Mouse (Mus musculus) cortical plate, adult 2 months (tissue): ENCODE data around the gene Mgat4d. TPM values are rescaled to one million over a fixed set of nuclear protein-coding genes. Genes with fewer than 3 reads are reported as not detected.
"Not testable (repeated sequence)": the region's sequence is repeated elsewhere in the genome, so short reads cannot be mapped to it uniquely, and the experiment has no call there.

Experiments
- H3K27ac ChIP-seq: fragments of 200-500 bp; 2 replicates; pipeline ENCODE4 v1.5.1; 2012; ENCODE audit warnings: low read length, control low read depth, inconsistent platforms; ENCODE audit not compliant: insufficient read depth
- H3K4me1 ChIP-seq: fragments of 200-500 bp; 2 replicates; pipeline ENCODE4 v1.6.1; 2011; ENCODE audit warnings: low read length; ENCODE audit not compliant: control insufficient read depth, insufficient read depth
- H3K4me3 ChIP-seq: fragments of 200-500 bp; 2 replicates; pipeline ENCODE4 v1.5.1; 2011; ENCODE audit warnings: mild to moderate bottlenecking, low read length, control low read depth; ENCODE audit not compliant: insufficient read depth
- CTCF ChIP-seq: fragments of 200-500 bp; IDR thresholded peaks from 2 replicates; pipeline ENCODE4 v1.5.1; 2011; ENCODE audit warnings: mild to moderate bottlenecking, control low read depth, low read length; ENCODE audit not compliant: insufficient read depth; ENCODE audit errors: extremely low read depth
- POLR2A ChIP-seq: fragments of 200-500 bp; IDR thresholded peaks from 2 replicates; pipeline ENCODE4 v1.6.1; 2011; ENCODE audit warnings: mild to moderate bottlenecking, low read length, control low read depth; ENCODE audit not compliant: insufficient read depth; ENCODE audit errors: extremely low read depth
- polyA plus RNA-seq: library from polyadenylated mRNA; depleted of rRNA; stranded (reverse); fragments of >200 nt; gene quantifications from 2 replicates; pipeline ENCODE4 v1.2.3, GENCODE M21; 2012; rRNA removed

The Mgat4d gene
- polyA plus RNA-seq, 1 experiment = not detected

DNA sequence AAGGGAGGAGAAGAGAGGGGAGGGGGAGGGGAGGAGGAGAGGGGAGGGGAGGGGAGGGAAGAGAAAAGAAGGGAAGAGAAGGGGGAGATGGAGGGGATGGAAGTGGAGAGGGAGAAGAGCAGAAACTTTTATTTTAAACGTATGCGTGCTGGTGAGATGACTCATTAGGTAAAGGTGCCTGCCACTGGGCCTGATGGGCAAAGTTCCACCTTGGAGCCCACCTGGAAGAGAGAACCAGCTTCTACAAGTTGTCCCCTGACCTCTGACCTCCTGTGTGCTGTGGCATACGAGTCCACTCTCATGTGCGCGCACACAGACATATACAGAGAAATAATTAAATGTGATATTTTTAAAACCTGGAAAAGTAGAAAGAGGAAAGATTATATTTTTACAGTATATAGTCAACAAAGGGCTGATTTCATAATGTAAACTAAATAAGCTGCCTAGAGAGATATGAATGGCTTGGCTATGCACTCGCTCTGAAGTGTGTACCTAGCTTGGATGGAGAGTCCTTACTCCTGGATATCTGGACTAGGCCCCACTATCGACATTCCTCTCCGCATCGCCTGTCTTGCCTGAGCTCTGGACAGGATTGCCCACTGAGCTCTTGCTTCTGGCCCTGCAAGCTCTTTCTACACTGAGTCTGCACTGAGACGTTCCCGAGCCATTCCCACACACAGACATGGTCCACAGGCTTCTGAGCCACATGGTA is 70.7 kb downstream of the Mgat4d start:
- Histone ChIP-seq H3K4me3 (no peak overlapping the region), H3K4me1 (no peaks in the 10 kb centered on the region), H3K27ac (no peak overlapping the region)
- TF ChIP-seq CTCF = no peak
- no peak for TF ChIP-seq POLR2A

GRCm38 (mm10) chr8:83421354-83421753 is 73.1 kb downstream of the Mgat4d start:
- TF ChIP-seq CTCF (no peak), POLR2A (no peak)
- Histone ChIP-seq H3K4me3 (no peak overlapping the region), H3K4me1 (no peaks in the 10 kb centered on the region), H3K27ac (no peak overlapping the region)

- Histone ChIP-seq H3K4me3 (no peak overlapping the region), H3K4me1 (no peaks in the 10 kb centered on the region), H3K27ac (no peak overlapping the region)
- TF ChIP-seq POLR2A (no peak), CTCF (no peak)
These were observed 75.0 kb downstream of the Mgat4d start for GRCm38 (mm10) chr8:83423032-83423825.

GRCm38 (mm10) chr8:83425202-83425601 is 76.9 kb downstream of the Mgat4d start:
- no peak for TF ChIP-seq CTCF
- no peak for TF ChIP-seq POLR2A
- Histone ChIP-seq H3K4me1 (no peaks in the 10 kb centered on the region), H3K27ac (no peak overlapping the region), H3K4me3 (no peak overlapping the region)

DNA sequence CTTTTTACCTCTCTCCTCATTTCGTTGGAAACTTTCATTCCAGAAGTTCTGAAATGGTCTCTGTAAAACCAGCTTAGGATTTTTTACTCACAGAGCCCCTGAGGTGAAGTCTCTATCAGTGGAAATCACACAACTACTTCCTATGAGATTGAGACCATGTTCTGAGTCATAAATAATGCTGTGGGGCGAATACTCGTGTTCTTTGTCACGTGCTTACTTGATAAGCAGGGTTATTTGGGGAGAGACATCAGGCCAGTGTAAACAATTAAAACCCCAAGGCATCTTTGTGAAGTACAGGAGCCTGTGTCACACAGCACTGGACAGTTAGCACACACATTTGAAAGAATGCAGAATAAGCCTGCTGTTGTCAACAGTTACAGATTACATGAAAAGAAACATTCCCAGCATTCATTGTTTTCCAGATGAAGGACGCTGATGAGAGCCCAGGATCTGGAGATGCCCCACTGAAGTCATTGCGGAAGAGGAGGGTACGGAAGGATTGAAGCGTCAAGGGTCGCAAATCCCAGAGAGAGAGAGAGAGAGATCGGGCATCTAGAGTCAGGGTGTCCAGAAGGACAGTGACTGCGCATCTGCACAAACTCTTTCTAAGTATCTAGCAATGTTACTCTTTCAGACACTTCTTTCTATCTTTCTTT is 78.0 kb downstream of the Mgat4d start:
- TF ChIP-seq POLR2A (no peak), CTCF (no peak)
- Histone ChIP-seq H3K27ac (no peak overlapping the region), H3K4me1 (no peaks in the 10 kb centered on the region), H3K4me3 (no peak overlapping the region)

- Histone ChIP-seq H3K4me3 (no peak overlapping the region), H3K4me1 (no peaks in the 10 kb centered on the region), H3K27ac (no peak overlapping the region)
- no peak for TF ChIP-seq POLR2A
- TF ChIP-seq CTCF = no peak
These were observed 78.7 kb downstream of the Mgat4d start for GRCm38 (mm10) chr8:83426949-83427348.

GRCm38 (mm10) chr8:83428621-83429020 is 80.3 kb downstream of the Mgat4d start:
- H3K27ac ChIP-seq, H3K4me3 ChIP-seq, H3K4me1 ChIP-seq: not testable (repeated sequence)

- no peak overlapping the region for H3K27ac ChIP-seq
- H3K4me1 ChIP-seq = no peaks in the 10 kb centered on the region
- H3K4me3 ChIP-seq = no peak overlapping the region
- TF ChIP-seq CTCF (no peak), POLR2A (no peak)
These were observed 80.8 kb downstream of the Mgat4d start for GRCm38 (mm10) chr8:83429071-83429524.

Other genes with a start within 250 kb of the Mgat4d start
- 49.2 and 49.9 TPM in 2 replicates for gene Tbc1d9, start 183.1 kb upstream of the Mgat4d start, polyA plus RNA-seq
- 2.9 and 3.4 TPM in 2 replicates for gene Gm10645, start 182.3 kb upstream of the Mgat4d start, polyA plus RNA-seq
- gene Ucp1, start 58.1 kb upstream of the Mgat4d start, polyA plus RNA-seq = 0.10 and 0.26 TPM in 2 replicates
- gene Elmod2, start 16.0 kb upstream of the Mgat4d start, polyA plus RNA-seq = 9.2 and 9.4 TPM in 2 replicates
- gene Clgn, start 41.4 kb downstream of the Mgat4d start, polyA plus RNA-seq = 8.3 and 8.8 TPM in 2 replicates
- gene Scoc, start 109.9 kb downstream of the Mgat4d start, polyA plus RNA-seq = 233 and 248 TPM in 2 replicates
- gene Olfr370, start 187.3 kb downstream of the Mgat4d start, polyA plus RNA-seq = not detected in 2 replicates
- 324 and 325 TPM in 2 replicates for gene Ndufb7, start 218.2 kb downstream of the Mgat4d start, polyA plus RNA-seq